Mouse (Mus musculus) limb, embryonic 10.5 days (tissue): Measurements from ENCODE around the gene Ccr3. TPM values are rescaled to one million over a fixed set of nuclear protein-coding genes. Genes with fewer than 3 reads are reported as not detected.

Experiments used
- DNase-seq: peaks from one replicate; pipeline ENCODE4 v3.0.0-alpha.2; 2017; ENCODE audit warnings: low spot score
- H3K27ac ChIP-seq: fragments of 300-500 bp; sonication (generic); 2 replicates; pipeline ENCODE4 v1.5.1; 2016; ENCODE audit warnings: mild to moderate bottlenecking
- H3K27me3 ChIP-seq: fragments of 300-500 bp; sonication (generic); 2 replicates; pipeline ENCODE4 v1.6.1; 2016; ENCODE audit warnings: low read depth, mild to moderate bottlenecking; ENCODE audit not compliant: poor library complexity, severe bottlenecking
- H3K36me3 ChIP-seq: fragments of 300-500 bp; sonication (generic); 2 replicates; pipeline ENCODE4 v1.6.1; 2016; ENCODE audit warnings: mild to moderate bottlenecking, moderate library complexity
- H3K4me1 ChIP-seq: fragments of 300-500 bp; sonication (generic); 2 replicates; pipeline ENCODE4 v1.6.1; 2016
- H3K4me3 ChIP-seq: fragments of 300-500 bp; sonication (generic); 2 replicates; pipeline ENCODE4 v1.5.1; 2016; ENCODE audit warnings: mild to moderate bottlenecking, moderate library complexity
- H3K9me3 ChIP-seq: fragments of 300-500 bp; sonication (generic); replicated peaks from 2 replicates; pipeline ENCODE4 v1.6.1; 2016; ENCODE audit warnings: mild to moderate bottlenecking
- WGBS: fragments of 180-500 bp; shearing (Covaris S2); methylation state at CpG from one replicate; pipeline ENCODE4 v1.1.7; 2016; 5-methylcytosine and 5-hydroxymethylcytosine counted together
- polyA plus RNA-seq: library from polyadenylated mRNA; unstranded; fragments of >200 nt; fragmentation: Nextera tagmentation; extraction: Ambion mirVana; gene quantifications from 2 replicates; pipeline ENCODE4 v1.2.1, GENCODE M21; 2016

Ccr3 gene
- polyA plus RNA-seq, 1 experiment from 2014 or later = not detected

DNA sequence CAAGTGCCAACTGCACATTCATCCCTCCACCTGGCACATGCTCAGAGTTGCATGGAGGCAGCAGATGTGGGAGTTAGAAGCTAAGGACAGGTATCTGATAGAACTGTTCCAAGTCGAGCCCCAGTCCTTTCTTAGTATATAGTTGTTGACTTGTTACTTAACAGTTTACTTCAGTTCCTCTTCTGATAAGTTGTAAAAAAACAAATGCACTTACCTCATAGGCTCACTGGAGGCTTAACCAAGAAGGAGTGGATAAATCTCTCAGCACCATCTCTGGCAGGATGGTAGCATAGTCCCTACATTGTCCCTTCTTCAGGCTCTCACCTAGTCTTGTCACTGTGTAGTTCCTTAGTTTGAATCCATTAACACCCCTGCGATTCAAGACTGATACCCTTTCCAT lies 9.1 kb upstream of the Ccr3 start:
- H3K36me3 ChIP-seq = no peaks in the 10 kb centered on the region
- WGBS = 87% methylated on average over 2 of the region's 2 CpGs

DNA sequence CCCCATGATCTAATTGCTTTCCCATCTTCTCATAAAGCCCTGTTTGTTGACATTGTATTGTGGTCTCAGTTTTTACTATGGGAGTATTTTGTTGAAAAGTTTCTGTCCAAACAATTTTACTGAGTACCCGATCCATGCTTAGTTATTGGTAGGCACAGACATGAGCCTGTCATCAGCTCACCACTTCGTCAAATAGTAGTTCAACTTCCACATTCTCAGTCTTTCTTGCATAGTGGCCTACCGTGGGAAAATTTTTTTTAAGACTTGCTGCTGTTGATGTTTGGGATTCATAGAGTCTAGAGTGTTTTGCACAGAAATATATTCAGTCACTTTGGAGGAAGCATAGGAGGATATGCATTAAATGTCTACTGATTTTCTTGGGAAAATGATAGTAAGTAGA lies 8.5 kb upstream of the Ccr3 start:
- H3K9me3 ChIP-seq = no peaks in the 10 kb centered on the region
- WGBS = 91% methylated on average over 3 of the region's 3 CpGs
- no peak for DNase-seq

More for the DNA sequence above, 9.1 kb upstream of the Ccr3 start:
- no peak for DNase-seq
- Histone ChIP-seq H3K4me1 (no peaks in the 10 kb centered on the region), H3K27ac (no peak overlapping the region), H3K9me3 (no peaks in the 10 kb centered on the region), H3K27me3 (no peaks in the 10 kb centered on the region), H3K4me3 (no peak overlapping the region)

GRCm38 (mm10) chr9:124014985-124015652 lies 6.7 kb upstream of the Ccr3 start:
- 86% methylated on average over 2 of the region's 2 CpGs for WGBS

More for the DNA sequence above, 8.5 kb upstream of the Ccr3 start:
- Histone ChIP-seq H3K36me3 (no peaks in the 10 kb centered on the region), H3K27ac (no peak overlapping the region), H3K4me3 (no peak overlapping the region), H3K4me1 (no peaks in the 10 kb centered on the region), H3K27me3 (no peaks in the 10 kb centered on the region)

GRCm38 (mm10) chr9:124016048-124016447 lies 5.7 kb upstream of the Ccr3 start:
- H3K27me3 ChIP-seq = no peaks in the 10 kb centered on the region
- no peak for DNase-seq
- H3K4me3 ChIP-seq = no peak overlapping the region
- H3K4me1 ChIP-seq = no peaks in the 10 kb centered on the region
- H3K9me3 ChIP-seq = no peaks in the 10 kb centered on the region
- H3K27ac ChIP-seq = no peak overlapping the region
- WGBS = 72% methylated on average over 2 of the region's 2 CpGs
- H3K36me3 ChIP-seq = no peaks in the 10 kb centered on the region

More at GRCm38 (mm10) chr9:124014985-124015652, 6.7 kb upstream of the Ccr3 start:
- H3K36me3 ChIP-seq = no peaks in the 10 kb centered on the region
- DNase-seq = no peak
- no peak overlapping the region for H3K4me3 ChIP-seq
- no peak overlapping the region for H3K27ac ChIP-seq
- no peaks in the 10 kb centered on the region for H3K9me3 ChIP-seq
- no peaks in the 10 kb centered on the region for H3K4me1 ChIP-seq
- H3K27me3 ChIP-seq = no peaks in the 10 kb centered on the region

DNA sequence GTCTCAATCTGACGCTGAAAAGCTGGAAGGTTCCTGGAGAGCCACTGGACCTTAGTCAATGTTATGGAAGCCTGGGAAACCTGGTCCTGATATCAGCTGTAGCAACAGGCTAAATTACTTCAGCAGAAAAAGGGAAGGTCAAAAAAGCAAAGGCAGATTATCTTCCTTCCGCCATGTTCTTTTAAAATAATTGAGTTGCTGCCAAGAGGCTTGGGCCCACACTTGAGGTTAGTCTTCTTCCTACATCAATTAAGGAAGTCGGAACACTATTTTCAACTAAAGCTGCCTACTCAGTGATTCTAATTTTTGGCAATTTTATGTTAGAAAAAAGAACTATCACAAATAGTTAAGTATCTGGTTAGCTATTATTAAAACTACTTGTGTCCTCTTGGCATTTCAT lies 1.9 kb upstream of the Ccr3 start:
- Histone ChIP-seq H3K4me1 (no peaks in the 10 kb centered on the region), H3K9me3 (no peaks in the 10 kb centered on the region), H3K4me3 (no peak overlapping the region), H3K36me3 (no peaks in the 10 kb centered on the region), H3K27ac (no peak overlapping the region), H3K27me3 (no peaks in the 10 kb centered on the region)
- WGBS = 93% methylated on average over 3 of the region's 3 CpGs
- DNase-seq = no peak

DNA sequence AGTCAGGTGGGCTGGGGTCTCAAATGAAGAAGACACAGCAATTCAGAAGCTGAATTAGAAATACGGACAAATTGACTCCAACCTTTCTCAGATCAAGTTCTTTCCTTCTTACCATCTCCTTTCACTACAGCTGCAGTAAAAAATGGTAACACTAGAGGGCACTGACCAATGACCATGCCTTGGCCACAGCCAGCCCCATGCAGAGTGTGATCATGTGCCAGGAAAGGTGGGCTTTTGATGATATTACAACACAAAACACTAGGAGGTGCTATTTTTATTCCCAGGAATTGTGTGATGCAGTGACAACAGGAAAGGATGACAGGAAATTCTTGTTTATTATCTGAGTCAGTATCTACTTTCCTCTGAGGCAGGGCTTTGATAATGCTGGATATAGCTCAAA lies 11.6 kb downstream of the Ccr3 start:
- Histone ChIP-seq H3K27ac (no peak overlapping the region), H3K4me1 (no peaks in the 10 kb centered on the region), H3K36me3 (no peaks in the 10 kb centered on the region), H3K9me3 (no peaks in the 10 kb centered on the region), H3K4me3 (no peak overlapping the region), H3K27me3 (no peaks in the 10 kb centered on the region)
- DNase-seq = no peak
- 45% methylated on average over 1 of the region's 1 CpGs for whole genome bisulfite sequencing

- no peaks in the 10 kb centered on the region for H3K9me3 ChIP-seq
- H3K27me3 ChIP-seq = no peaks in the 10 kb centered on the region
- no peaks in the 10 kb centered on the region for H3K36me3 ChIP-seq
- no peaks in the 10 kb centered on the region for H3K4me1 ChIP-seq
- DNase-seq = no peak
- WGBS = 43% methylated on average over 4 of the region's 4 CpGs
- H3K4me3 ChIP-seq = no peak overlapping the region
- no peak overlapping the region for H3K27ac ChIP-seq
Observed at GRCm38 (mm10) chr9:124037707-124038106, 15.9 kb downstream of the Ccr3 start.

- 79% methylated on average over 2 of the region's 2 CpGs for WGBS
- H3K27ac ChIP-seq = no peak overlapping the region
- H3K27me3 ChIP-seq = no peaks in the 10 kb centered on the region
- no peaks in the 10 kb centered on the region for H3K9me3 ChIP-seq
- H3K36me3 ChIP-seq = no peaks in the 10 kb centered on the region
- DNase-seq = no peak
- no peak overlapping the region for H3K4me3 ChIP-seq
- no peaks in the 10 kb centered on the region for H3K4me1 ChIP-seq
Observed at GRCm38 (mm10) chr9:124038158-124038582, 16.4 kb downstream of the Ccr3 start.

DNA sequence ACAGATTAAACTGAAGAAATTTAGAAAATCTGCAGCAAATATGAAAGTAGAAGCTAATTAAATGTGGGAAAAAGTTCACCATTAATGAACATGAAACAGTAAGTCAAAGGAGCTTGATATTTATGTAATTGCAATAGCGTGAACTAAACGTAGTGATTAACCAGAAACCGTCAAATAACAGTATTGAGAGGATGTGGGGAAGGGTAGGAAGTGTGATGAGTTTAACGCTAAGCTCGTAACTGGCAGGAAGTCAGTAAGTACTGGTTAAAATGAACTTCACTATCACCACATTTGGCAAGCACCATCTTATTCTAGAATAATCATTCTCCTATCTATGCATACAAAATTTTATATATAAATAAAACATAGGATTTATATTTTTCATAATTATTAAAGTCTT lies 17.2 kb downstream of the Ccr3 start:
- H3K9me3 ChIP-seq = no peaks in the 10 kb centered on the region
- no peak overlapping the region for H3K27ac ChIP-seq
- no peak overlapping the region for H3K4me3 ChIP-seq
- no peaks in the 10 kb centered on the region for H3K4me1 ChIP-seq
- WGBS = 84% methylated on average over 5 of the region's 5 CpGs
- no peaks in the 10 kb centered on the region for H3K27me3 ChIP-seq
- H3K36me3 ChIP-seq = no peaks in the 10 kb centered on the region
- no peak for DNase-seq

DNA sequence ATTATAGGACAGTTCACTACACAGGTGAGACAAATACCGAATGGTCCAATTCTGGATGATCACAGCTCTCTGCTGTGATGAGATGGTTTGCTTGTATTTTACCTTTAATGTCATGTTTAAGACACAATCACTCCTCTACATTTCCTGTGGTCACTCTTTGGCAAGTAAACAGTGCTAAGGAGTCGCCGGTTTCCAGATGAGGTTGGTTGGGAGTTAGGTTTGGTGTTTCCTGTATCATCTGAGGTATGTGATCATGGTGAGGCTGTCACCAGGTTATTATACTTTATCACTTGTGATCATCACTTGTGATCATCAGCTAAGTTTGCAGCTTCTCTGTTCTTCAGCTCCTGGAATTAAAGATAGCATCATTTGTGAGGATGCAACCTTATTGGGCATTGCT lies 19.2 kb downstream of the Ccr3 start:
- Histone ChIP-seq H3K9me3 (no peaks in the 10 kb centered on the region), H3K4me1 (no peaks in the 10 kb centered on the region), H3K27me3 (no peaks in the 10 kb centered on the region), H3K27ac (no peak overlapping the region), H3K4me3 (no peak overlapping the region), H3K36me3 (no peaks in the 10 kb centered on the region)
- WGBS = 85% methylated on average over 3 of the region's 3 CpGs
- DNase-seq = no peak

DNA sequence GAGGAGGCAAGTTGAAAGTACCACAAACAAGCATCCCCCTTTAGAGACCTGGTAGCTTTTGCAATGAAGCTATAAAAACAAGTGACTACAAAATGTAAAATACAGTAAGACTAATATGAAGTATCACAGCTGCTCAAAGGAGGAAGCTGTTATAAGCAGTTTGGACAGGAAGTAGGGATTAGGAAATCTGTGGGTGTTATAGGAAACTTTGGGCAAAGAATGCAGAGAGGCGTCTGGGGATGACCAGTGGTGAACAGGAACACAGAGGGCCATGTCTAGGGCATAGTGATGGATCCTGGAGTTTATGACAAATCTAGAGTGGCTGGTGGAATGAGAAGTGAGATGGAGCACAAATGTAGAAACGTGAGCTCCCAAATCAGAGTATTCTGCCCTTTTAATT lies 31.8 kb downstream of the Ccr3 start:
- Histone ChIP-seq H3K9me3 (no peaks in the 10 kb centered on the region), H3K4me3 (no peak overlapping the region), H3K27me3 (no peaks in the 10 kb centered on the region), H3K27ac (no peak overlapping the region), H3K4me1 (no peaks in the 10 kb centered on the region), H3K36me3 (no peaks in the 10 kb centered on the region)
- WGBS = 74% methylated on average over 2 of the region's 2 CpGs
- no peak for DNase-seq

DNA sequence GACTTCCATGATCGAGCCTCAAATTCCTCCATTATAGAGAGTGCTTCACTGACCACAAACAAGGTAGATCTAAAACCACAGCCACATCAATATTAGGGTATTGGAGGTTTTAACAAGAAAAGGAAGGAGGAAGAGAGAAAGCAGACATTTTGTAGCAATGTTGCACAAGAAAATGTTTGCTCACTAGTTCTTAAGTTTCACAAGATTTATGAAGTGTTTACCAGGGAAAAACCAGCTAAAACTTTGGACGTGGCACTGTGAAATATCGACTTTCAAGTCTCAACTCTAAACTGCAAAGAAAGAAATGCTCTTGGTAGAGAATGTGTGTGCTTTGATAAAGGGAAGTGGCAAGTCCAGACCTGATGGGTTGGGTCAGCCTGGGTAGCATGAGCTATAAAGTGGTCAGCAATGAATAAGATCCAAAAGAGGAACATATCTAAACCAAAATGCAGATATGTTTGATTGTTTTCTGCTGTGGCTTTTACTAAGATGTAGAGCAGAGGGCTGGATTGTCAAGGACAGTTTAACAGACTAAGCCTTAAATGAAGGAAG lies 34.5 kb downstream of the Ccr3 start:
- no peaks in the 10 kb centered on the region for H3K36me3 ChIP-seq
- no peak overlapping the region for H3K27ac ChIP-seq
- WGBS = 77% methylated on average over 3 of the region's 3 CpGs
- H3K9me3 ChIP-seq = no peaks in the 10 kb centered on the region
- H3K27me3 ChIP-seq = no peaks in the 10 kb centered on the region
- H3K4me3 ChIP-seq = no peak overlapping the region
- H3K4me1 ChIP-seq = no peaks in the 10 kb centered on the region
- DNase-seq = no peak

DNA sequence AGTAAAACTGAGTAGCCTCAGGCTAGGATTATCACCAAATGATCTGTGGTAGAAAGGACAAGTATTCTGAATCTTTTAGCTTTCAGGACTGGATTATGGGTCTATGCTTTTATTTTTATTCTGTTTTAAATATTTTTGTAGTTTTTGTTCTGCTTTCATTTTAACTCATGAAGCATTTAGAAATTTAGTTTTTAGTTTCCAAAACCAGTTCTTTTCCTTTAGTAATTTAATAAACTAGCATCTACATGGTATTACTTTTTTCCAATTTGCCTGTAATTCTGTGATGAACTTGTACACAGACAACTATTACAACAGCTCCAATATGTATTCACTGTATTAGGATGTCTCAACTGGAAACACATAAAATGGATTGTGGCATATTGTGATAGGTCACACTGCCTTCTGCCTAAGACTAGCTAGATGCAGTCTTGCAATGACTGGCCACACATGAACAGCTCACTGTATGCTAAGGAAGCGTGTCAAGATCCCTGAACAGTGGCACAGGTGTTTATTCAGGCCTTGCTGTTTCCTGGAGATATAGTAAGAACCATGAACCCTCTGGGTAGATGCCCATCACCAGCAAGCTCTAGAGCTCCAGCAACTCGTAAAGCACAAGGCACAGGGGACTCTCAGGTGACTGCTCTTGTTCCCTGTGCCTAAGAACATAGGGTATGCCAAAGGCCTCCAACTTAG lies 38.0 kb downstream of the Ccr3 start:
- H3K9me3 ChIP-seq = no peaks in the 10 kb centered on the region
- H3K27me3 ChIP-seq = no peaks in the 10 kb centered on the region
- H3K27ac ChIP-seq = no peak overlapping the region
- 76% methylated on average over 2 of the region's 2 CpGs for WGBS
- no peaks in the 10 kb centered on the region for H3K36me3 ChIP-seq
- no peak for DNase-seq
- H3K4me1 ChIP-seq = no peaks in the 10 kb centered on the region
- H3K4me3 ChIP-seq = no peak overlapping the region
